Mouse (Mus musculus) urinary bladder, adult 2 months (tissue): Measurements from ENCODE around the gene Klra3. TPM values are rescaled to one million over a fixed set of nuclear protein-coding genes. Genes with fewer than 3 reads are reported as not detected.
"Not testable (repeated sequence)": the region's sequence is repeated elsewhere in the genome, so short reads cannot be mapped to it uniquely, and the experiment has no call there.

Experiments used
- DNase-seq: peaks from one replicate; pipeline ENCODE4 v3.0.0; 2022; ENCODE audit warnings: low spot score
- polyA plus RNA-seq: library from polyadenylated mRNA; depleted of rRNA; stranded (reverse); fragments of >200 nt; gene quantifications from 2 replicates; pipeline ENCODE4 v1.2.3, GENCODE M21; 2012; rRNA removed

Gene Klra3
- polyA plus RNA-seq = 0.22 and 0.26 TPM in 2 replicates

- no peak for DNase-seq
Observed at GRCm38 (mm10) chr6:130337411-130337810, at the start of gene Klra3. TSS of gene Klra3 (minus strand) at chr6:130337574.

GRCm38 (mm10) chr6:130386750-130387149 lies 49.4 kb upstream of the Klra3 start, which contains the start of gene Klra1:
TSS of gene Klra1 (minus strand) at chr6:130386874.
- no peak for DNase-seq

GRCm38 (mm10) chr6:130385803-130386202 lies 48.4 kb upstream of the Klra3 start:
- DNase-seq = no peak

- no peak for DNase-seq
Observed at GRCm38 (mm10) chr6:130382375-130382774, 45.0 kb upstream of the Klra3 start.

- DNase-seq = not testable (repeated sequence)
Observed at GRCm38 (mm10) chr6:130345381-130345780, 8.0 kb upstream of the Klra3 start.

GRCm38 (mm10) chr6:130341973-130342372 lies 4.6 kb upstream of the Klra3 start:
- not testable (repeated sequence) for DNase-seq

GRCm38 (mm10) chr6:130287984-130288649 lies 49.3 kb downstream of the Klra3 start:
- DNase-seq = no peak

GRCm38 (mm10) chr6:130281828-130282227 lies 55.5 kb downstream of the Klra3 start, which contains the start of gene Klra10:
TSS of gene Klra10 (minus strand) at chr6:130281928.
- not testable (repeated sequence) for DNase-seq

Other genes starting within 250 kb of the Klra3 start
- 0.67 and 0.97 TPM in 2 replicates for gene Klra8, start 207.7 kb downstream of the Klra3 start, polyA plus RNA-seq
- gene Klra9, start 144.5 kb downstream of the Klra3 start, polyA plus RNA-seq = 0.63 and 0.74 TPM in 2 replicates
- gene Klra7, start 104.3 kb downstream of the Klra3 start, polyA plus RNA-seq = 1.2 TPM in 2 replicates
- 0.12 and 0.15 TPM in 2 replicates for gene Klra10, start 55.6 kb downstream of the Klra3 start, polyA plus RNA-seq
- gene Klra1, start 49.3 kb upstream of the Klra3 start, polyA plus RNA-seq = 0.12 and 0.19 TPM in 2 replicates